ENCODE assay signal across 8 mouse cellular contexts in the genomic region with DNA sequence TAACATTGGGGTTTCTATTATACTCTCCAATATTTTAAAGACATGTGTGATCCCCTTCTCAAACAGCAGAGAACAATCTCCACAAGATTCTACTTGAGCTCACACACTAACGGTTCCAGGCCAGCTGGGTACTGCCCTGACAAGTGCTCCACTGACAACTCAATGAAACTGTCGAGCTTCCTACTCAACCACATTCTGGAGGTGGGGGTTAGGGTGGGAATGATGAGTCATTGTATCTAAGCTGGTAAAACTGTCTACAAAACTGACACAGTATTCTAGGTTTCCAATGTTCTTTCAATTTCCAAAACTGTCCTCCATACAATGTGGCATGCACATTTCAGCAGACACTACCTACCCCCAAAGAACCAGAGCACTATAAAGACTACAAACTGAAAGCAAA. TPM values are rescaled to one million over a fixed set of nuclear protein-coding genes. Genes with fewer than 3 reads are reported as not detected.
DNase-seq lines count a peak whose midpoint lies in the region; ATAC-seq and TF ChIP-seq lines count a peak whose summit lies in the region.

No protein-coding gene starts in this region.

- H3K36me3 ChIP-seq in heart, embryonic 13.5 days: peaks cover 23% of the 10 kb centered on the region
- peaks cover 49% of the 10 kb centered on the region for H3K36me3 ChIP-seq in heart, adult 2 months (ENCODE audit: control insufficient read depth, insufficient read depth, low read length)
- H3K36me3 ChIP-seq in intestine, embryonic 16.5 days (ENCODE audit: control insufficient read depth, insufficient read depth, low read length): no peaks in the 10 kb centered on the region

- no peak for TF ChIP-seq POLR2A in heart, adult 2 months (IDR thresholded peaks at IDR 0.05; ENCODE audit: insufficient read depth, low read depth, low read length)
- TF ChIP-seq POLR2A in bone marrow macrophage, adult 2 months (IDR thresholded peaks at IDR 0.05; ENCODE audit: borderline replicate concordance, low read depth, low read length): no peak

- TF ChIP-seq EP300 in heart, adult 2 months (IDR thresholded peaks at IDR 0.05; ENCODE audit: insufficient read depth, low read depth, low read length): no peak

- H3K27me3 ChIP-seq in heart, embryonic 13.5 days (replicated peaks): no peaks in the 10 kb centered on the region
- no peaks in the 10 kb centered on the region for H3K27me3 ChIP-seq in heart, adult 2 months (ENCODE audit: control insufficient read depth, insufficient read depth, low read length)
- H3K27me3 ChIP-seq in intestine, embryonic 16.5 days (replicated peaks; ENCODE audit: control insufficient read depth, insufficient read depth, low read length): no peaks in the 10 kb centered on the region

- H3K4me3 ChIP-seq in heart, embryonic 13.5 days: peak overlapping the region; percentile 28
- no peak overlapping the region for H3K4me3 ChIP-seq in heart, adult 2 months
- H3K4me3 ChIP-seq in bone marrow macrophage, adult 2 months (ENCODE audit: insufficient read depth, low read length): peak overlapping the region; percentile 19; the same call in 1 of the 2 replicates
- H3K4me3 ChIP-seq in intestine, embryonic 16.5 days (ENCODE audit: low read length): no peak overlapping the region

- DNase-seq in heart, adult 2 months: no peak
- DNase-seq in CD4-positive helper T cell, adult 2 months (ENCODE audit: low read depth, low spot score): peak; percentile 37
- no peak for DNase-seq in yolk sac, embryonic 10.5 days (ENCODE audit: low spot score)
- DNase-seq in kidney, adult 11 months: no peak
- DNase-seq in right cerebral cortex, postnatal 36 days (ENCODE audit: low spot score in 2 of 2): no peak

- TF ChIP-seq CTCF in heart, adult 2 months (IDR thresholded peaks at IDR 0.05): no peak
- no peak for TF ChIP-seq CTCF in bone marrow macrophage, adult 2 months (IDR thresholded peaks at IDR 0.05; ENCODE audit: low read depth, low read length)

- no peaks in the 10 kb centered on the region for H3K9me3 ChIP-seq in heart, embryonic 13.5 days
- H3K9me3 ChIP-seq in intestine, embryonic 16.5 days (ENCODE audit: control insufficient read depth, low read length): no peaks in the 10 kb centered on the region

- intact Hi-C loops in heart, adult 2 months (cut with DNase I): no loop called here

- no peak for ATAC-seq in heart, embryonic 13.5 days (ENCODE audit: extremely low read depth, insufficient number of reproducible peaks, low FRiP score, low TSS enrichment)
- ATAC-seq in intestine, embryonic 16.5 days: no peak

- peaks cover 45% of the 10 kb centered on the region for H3K4me1 ChIP-seq in heart, embryonic 13.5 days
- peaks cover 9% of the 10 kb centered on the region for H3K4me1 ChIP-seq in heart, adult 2 months (ENCODE audit: control insufficient read depth, insufficient read depth, low read length)
- peaks cover 21% of the 10 kb centered on the region for H3K4me1 ChIP-seq in bone marrow macrophage, adult 2 months (ENCODE audit: control insufficient read depth, insufficient read depth, low read length)
- peaks cover 26% of the 10 kb centered on the region for H3K4me1 ChIP-seq in intestine, embryonic 16.5 days (ENCODE audit: control insufficient read depth, insufficient read depth, low read length)

- no peaks in the 10 kb centered on the region; the same call in 1 of the 2 replicates for H3K79me2 ChIP-seq in heart, adult 2 months (replicated peaks; ENCODE audit: control insufficient read depth, insufficient read depth, low read length)

- peak overlapping the region; percentile 81 for H3K4me2 ChIP-seq in heart, embryonic 13.5 days
- 0 out of 2 replicates have a peak overlapping the region, but pooled peaks have one; percentile 16 for H3K4me2 ChIP-seq in intestine, embryonic 16.5 days (ENCODE audit: low read depth, low read length)

- H3K27ac ChIP-seq in heart, embryonic 13.5 days (replicated peaks): peak overlapping the region; percentile 51
- no peak overlapping the region for H3K27ac ChIP-seq in heart, adult 2 months
- H3K27ac ChIP-seq in bone marrow macrophage, adult 2 months (ENCODE audit: insufficient read depth, low read depth, low read length): peak overlapping the region; percentile 18; the same call in 1 of the 2 replicates
- H3K27ac ChIP-seq in intestine, embryonic 16.5 days (ENCODE audit: low read length): no peak overlapping the region

- H3K9ac ChIP-seq in heart, embryonic 13.5 days: peak overlapping the region; percentile 6
- H3K9ac ChIP-seq in heart, adult 2 months (ENCODE audit: low read depth, low read length): no peak overlapping the region
- H3K9ac ChIP-seq in intestine, embryonic 16.5 days (ENCODE audit: low read depth, low read length): no peak overlapping the region

- WGBS in heart, embryonic 13.5 days: 4% methylated on average over 2 of the region's 2 CpGs
- WGBS in heart, adult 2 months: 3% methylated on average over 2 of the region's 2 CpGs
- 4% methylated on average over 2 of the region's 2 CpGs for WGBS in intestine, embryonic 16.5 days

RNA-seq across cellular contexts. Expression of gene Hnrnpd, which starts 4.8 kb away (rescaled TPM):
- polyA plus RNA-seq in heart, embryonic 13.5 days (2015; fragmentation: Nextera tagmentation; extraction: Ambion mirVana): 106 and 107 TPM in 2 replicates
- 10 to 100 TPM; 83.0 to 90.3 TPM for total RNA-seq in heart, adult 2 months (2021)
- polyA plus RNA-seq in heart, adult 2 months (2012; rRNA removed): 10.2 and 14.3 TPM in 2 replicates
- 222 and 223 TPM in 2 replicates for polyA plus RNA-seq in bone marrow macrophage, adult 2 months (2012; ENCODE audit: insufficient read depth, insufficient read length, missing spikeins)
- polyA plus RNA-seq in intestine, embryonic 16.5 days (2015; fragmentation: Nextera tagmentation; extraction: Ambion mirVana): 32.8 and 37.0 TPM in 2 replicates

RNA-seq across cellular contexts. Expression of gene 4930524J08Rik, which starts 4.9 kb away (rescaled TPM):
- polyA plus RNA-seq in heart, embryonic 13.5 days (2015; fragmentation: Nextera tagmentation; extraction: Ambion mirVana): 1.1 and 1.7 TPM in 2 replicates
- total RNA-seq in heart, adult 2 months (2021): 1 to 10 TPM; 1.1 to 1.2 TPM
- polyA plus RNA-seq in heart, adult 2 months (2012; rRNA removed): 0.84 TPM in 1 of 2 replicates, not detected in the other
- 2.8 TPM in 2 replicates for polyA plus RNA-seq in bone marrow macrophage, adult 2 months (2012; ENCODE audit: insufficient read depth, insufficient read length, missing spikeins)
- polyA plus RNA-seq in intestine, embryonic 16.5 days (2015; fragmentation: Nextera tagmentation; extraction: Ambion mirVana): 0.89 and 1.0 TPM in 2 replicates

Comparison
In these comparisons a context has a peak if more than half of its experiments do, and no peak if none do; other contexts are left out.
1. H3K27ac ChIP-seq: peak in heart, embryonic 13.5 days (single experiment) and bone marrow macrophage, adult 2 months (single experiment); none in heart, adult 2 months (single experiment) and intestine, embryonic 16.5 days (single experiment).
2. H3K4me3 ChIP-seq: peak in heart, embryonic 13.5 days (single experiment) and bone marrow macrophage, adult 2 months (single experiment); none in heart, adult 2 months (single experiment) and intestine, embryonic 16.5 days (single experiment).